Mouse (Mus musculus) erythroblast, embryonic 14.5 days (primary cell): ENCODE measurements around the gene Gfod2.

Source experiments
- GATA1 ChIP-seq: IDR thresholded peaks from 2 replicates; pipeline ENCODE4 v1.6.1; 2012; ENCODE audit warnings: low read length, inconsistent platforms, mixed read lengths
- TAL1 ChIP-seq: IDR thresholded peaks from 3 replicates; pipeline ENCODE4 v1.6.1; 2012; ENCODE audit warnings: low read length, inconsistent platforms, mixed read lengths

- no peak for TF ChIP-seq GATA1
- TF ChIP-seq TAL1, result no peak
Observed at GRCm38 (mm10) chr8:105794009-105794598, 35.6 kb upstream of the Gfod2 start.
